Mouse (Mus musculus) forebrain, embryonic 10.5 days (tissue): ENCODE data around the gene 2010106E10Rik. TPM values are rescaled to one million over a fixed set of nuclear protein-coding genes. Genes with fewer than 3 reads are reported as not detected.

Experiments used
- DNase-seq: peaks from one replicate; pipeline ENCODE4 v3.0.0-alpha.2; 2017; ENCODE audit warnings: low spot score; ENCODE audit errors: extremely low spot score
- H3K27ac ChIP-seq: fragments of 300-500 bp; sonication (generic); 2 replicates; pipeline ENCODE4 v1.5.1; 2016; ENCODE audit warnings: mild to moderate bottlenecking
- H3K27me3 ChIP-seq: fragments of 300-500 bp; sonication (generic); 2 replicates; pipeline ENCODE4 v1.6.1; 2016; ENCODE audit warnings: mild to moderate bottlenecking; ENCODE audit not compliant: poor library complexity, severe bottlenecking
- H3K36me3 ChIP-seq: fragments of 300-500 bp; sonication (generic); replicated peaks from 2 replicates; pipeline ENCODE4 v1.6.1; 2016; ENCODE audit warnings: mild to moderate bottlenecking, moderate library complexity
- H3K4me1 ChIP-seq: fragments of 300-500 bp; sonication (generic); 2 replicates; pipeline ENCODE4 v1.6.1; 2016
- H3K4me3 ChIP-seq: fragments of 300-500 bp; sonication (generic); 2 replicates; pipeline ENCODE4 v1.5.1; 2016; ENCODE audit warnings: mild to moderate bottlenecking, moderate library complexity
- H3K9me3 ChIP-seq: fragments of 300-500 bp; sonication (generic); 2 replicates; pipeline ENCODE4 v1.6.1; 2016; ENCODE audit warnings: mild to moderate bottlenecking, moderate library complexity
- WGBS: fragments of 180-500 bp; shearing (Covaris S2); methylation state at CpG from one replicate; pipeline ENCODE4 v1.1.7; 2016; 5-methylcytosine and 5-hydroxymethylcytosine counted together
- polyA plus RNA-seq: library from polyadenylated mRNA; unstranded; fragments of >200 nt; fragmentation: Nextera tagmentation; extraction: Ambion mirVana; gene quantifications from 2 replicates; pipeline ENCODE4 v1.2.1, GENCODE M21; 2016

2010106E10Rik gene
- 0.11 TPM in 1 of 2 replicates, not detected in the other for polyA plus RNA-seq

GRCm38 (mm10) chrX:112494974-112495373 is at the start of gene 2010106E10Rik:
Gene 2010106E10Rik (plus strand): TSS chrX:112495274.
- no peak within 1 kb of the TSS for H3K27ac ChIP-seq
- no peaks in the 10 kb centered on the region for H3K9me3 ChIP-seq
- H3K4me1 ChIP-seq = no peaks in the 10 kb centered on the region
- no peaks in the 10 kb centered on the region for H3K27me3 ChIP-seq
- no peak for DNase-seq
- 85% methylated on average over 1 of the region's 1 CpGs for WGBS
- no peak within 1 kb of the TSS for H3K4me3 ChIP-seq
- H3K36me3 ChIP-seq = no peaks in the 10 kb centered on the region

- Histone ChIP-seq H3K4me3 (no peak overlapping the region), H3K4me1 (no peaks in the 10 kb centered on the region), H3K36me3 (no peaks in the 10 kb centered on the region), H3K27ac (no peak overlapping the region), H3K27me3 (no peaks in the 10 kb centered on the region), H3K9me3 (no peaks in the 10 kb centered on the region)
- DNase-seq = no peak
- 82% methylated on average over 2 of the region's 2 CpGs for WGBS
Measured at GRCm38 (mm10) chrX:112505651-112506050, 10.6 kb downstream of the 2010106E10Rik start.

- Histone ChIP-seq H3K9me3 (no peaks in the 10 kb centered on the region), H3K27me3 (no peaks in the 10 kb centered on the region), H3K4me1 (no peaks in the 10 kb centered on the region), H3K27ac (no peak overlapping the region), H3K36me3 (no peaks in the 10 kb centered on the region), H3K4me3 (no peak overlapping the region)
- WGBS = 78% methylated on average over 1 of the region's 1 CpGs
- no peak for DNase-seq
Measured at GRCm38 (mm10) chrX:112524755-112525154, 29.7 kb downstream of the 2010106E10Rik start.

GRCm38 (mm10) chrX:112543115-112543514 is 48.0 kb downstream of the 2010106E10Rik start:
- no peaks in the 10 kb centered on the region for H3K36me3 ChIP-seq
- 21% methylated on average over 1 of the region's 1 CpGs for WGBS
- no peaks in the 10 kb centered on the region for H3K9me3 ChIP-seq
- no peak overlapping the region for H3K27ac ChIP-seq
- no peaks in the 10 kb centered on the region for H3K4me1 ChIP-seq
- no peak overlapping the region for H3K4me3 ChIP-seq
- H3K27me3 ChIP-seq = no peaks in the 10 kb centered on the region
- no peak for DNase-seq

GRCm38 (mm10) chrX:112567716-112568115 is 72.6 kb downstream of the 2010106E10Rik start:
- no peaks in the 10 kb centered on the region for H3K4me1 ChIP-seq
- H3K27me3 ChIP-seq = no peaks in the 10 kb centered on the region
- DNase-seq = no peak
- WGBS = 94% methylated on average over 2 of the region's 2 CpGs
- H3K9me3 ChIP-seq = no peaks in the 10 kb centered on the region
- H3K4me3 ChIP-seq = no peak overlapping the region
- no peaks in the 10 kb centered on the region for H3K36me3 ChIP-seq
- no peak overlapping the region for H3K27ac ChIP-seq

GRCm38 (mm10) chrX:112600511-112601305 is 105.6 kb downstream of the 2010106E10Rik start, which contains the start of gene Zfp711:
Gene Zfp711 (plus strand): TSS chrX:112600526.
- H3K4me3 ChIP-seq = peak within 1 kb of the TSS; percentile 69
- no peaks in the 10 kb centered on the region for H3K4me1 ChIP-seq
- 16% methylated on average over 73 of the region's 79 CpGs for WGBS
- H3K27ac ChIP-seq = peak within 1 kb of the TSS; percentile 89
- no peaks in the 10 kb centered on the region for H3K36me3 ChIP-seq
- peak; percentile 78 for DNase-seq
- H3K27me3 ChIP-seq = no peaks in the 10 kb centered on the region
- no peaks in the 10 kb centered on the region; the same call in 1 of the 2 replicates for H3K9me3 ChIP-seq

- Histone ChIP-seq H3K9me3 (no peaks in the 10 kb centered on the region; the same call in 1 of the 2 replicates), H3K27me3 (no peaks in the 10 kb centered on the region), H3K36me3 (no peaks in the 10 kb centered on the region), H3K4me1 (no peaks in the 10 kb centered on the region), H3K4me3 (peak overlapping the region; percentile 69), H3K27ac (peak overlapping the region; percentile 89)
- 11% methylated on average over 54 of the region's 81 CpGs for WGBS
- peak; percentile 21 for DNase-seq
Measured at GRCm38 (mm10) chrX:112601306-112602120, 106.4 kb downstream of the 2010106E10Rik start.

Other genes starting within 250 kb of the 2010106E10Rik start
- gene Apool, start 183.9 kb upstream of the 2010106E10Rik start, polyA plus RNA-seq = 69.5 and 70.6 TPM in 2 replicates
- not detected in 2 replicates for gene Satl1, start 88.5 kb upstream of the 2010106E10Rik start, polyA plus RNA-seq
- 15.5 and 16.7 TPM in 2 replicates for gene Zfp711, start 105.3 kb downstream of the 2010106E10Rik start, polyA plus RNA-seq
- gene Pof1b, start 203.4 kb downstream of the 2010106E10Rik start, polyA plus RNA-seq = 0.10 TPM in 2 replicates